Mouse (Mus musculus): Measurements from ENCODE around the gene Vav3.

The Vav3 gene

DNA sequence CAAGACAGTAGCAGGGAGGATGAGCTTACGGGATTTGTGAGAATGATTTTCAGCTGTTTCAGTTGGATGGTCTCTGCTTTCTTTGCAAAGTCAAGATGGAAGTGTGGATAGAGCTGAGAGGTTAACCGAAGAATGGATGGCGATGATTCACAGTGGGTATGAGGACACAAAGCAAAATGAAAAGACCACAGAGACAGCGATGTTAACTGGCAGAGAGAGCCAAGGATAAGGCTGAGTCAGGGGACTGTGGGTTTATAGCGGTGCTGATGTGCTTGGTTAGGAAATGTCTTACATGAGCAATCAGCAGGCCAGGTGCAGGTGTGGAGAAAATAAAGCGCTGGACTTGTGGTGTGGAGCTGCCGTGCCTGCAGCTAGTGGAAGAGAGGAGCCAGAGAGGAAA is 371.3 kb downstream of the Vav3 start:
- no peak for DNase-seq

- DNase-seq, result no peak
Observed at GRCm38 (mm10) chr3:109714476-109714875, 374.0 kb downstream of the Vav3 start.

DNA sequence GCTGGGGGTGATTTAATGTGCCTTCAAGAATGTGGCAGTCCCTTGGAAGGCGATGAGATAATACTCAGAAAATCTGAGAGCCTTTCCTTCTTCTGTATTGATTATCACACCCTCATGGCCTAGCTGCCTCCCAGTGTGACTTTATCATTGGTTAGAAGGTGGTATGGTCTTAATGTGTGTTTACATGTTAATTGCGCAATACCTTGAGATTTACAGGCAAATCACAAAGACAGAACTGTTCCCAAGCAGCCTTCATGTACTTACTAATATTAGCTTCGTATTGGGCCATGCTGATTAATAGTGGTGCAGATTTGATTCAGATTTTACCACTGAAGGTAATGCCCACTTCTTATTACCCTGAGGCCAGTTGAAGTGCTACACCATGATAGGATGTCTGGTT is 381.3 kb downstream of the Vav3 start:
- DNase-seq, result no peak

GRCm38 (mm10) chr3:109726776-109727175 is 386.3 kb downstream of the Vav3 start:
- DNase-seq, result no peak

GRCm38 (mm10) chr3:109731592-109732230 is 391.3 kb downstream of the Vav3 start:
- DNase-seq, result no peak

GRCm38 (mm10) chr3:109732327-109733182 is 392.1 kb downstream of the Vav3 start:
- peak; percentile 13 for DNase-seq
